Mouse (Mus musculus): ENCODE measurements around the gene Plxna4.
A peak's percentile ranks its signal among the peaks of the same experiment; 100 is the strongest.

Plxna4 gene

DNA sequence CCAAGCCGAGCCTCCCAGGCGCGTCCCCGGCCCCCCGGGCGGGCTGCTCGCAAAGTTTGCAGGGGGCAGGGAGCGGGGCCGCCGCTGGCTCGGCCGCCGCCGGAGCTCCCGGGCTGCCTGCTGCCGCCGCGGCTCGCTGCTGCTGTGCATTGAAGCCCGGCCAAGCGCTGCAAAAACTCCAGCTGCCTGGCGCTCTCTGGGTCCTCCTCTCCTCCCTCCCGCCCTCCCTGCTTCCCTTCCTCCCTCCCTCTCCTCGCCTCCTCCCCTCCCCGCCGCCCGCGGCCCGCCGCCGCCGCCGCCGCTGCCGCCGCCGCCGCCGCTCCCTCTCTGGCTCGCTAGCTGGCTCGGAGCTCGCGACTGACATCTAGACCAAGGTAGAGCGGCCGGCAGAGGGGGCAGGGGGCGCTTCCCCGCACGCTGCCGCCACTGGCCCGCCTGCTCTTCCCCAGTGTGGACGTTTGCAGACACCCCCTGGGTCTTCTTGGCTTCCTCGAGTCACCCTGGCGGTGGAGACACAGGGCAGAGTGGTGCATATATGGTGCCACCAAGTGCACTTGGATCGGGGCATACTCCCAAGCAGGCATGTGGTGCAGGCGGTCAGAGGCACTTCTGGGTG, at the start of gene Plxna4:
Gene Plxna4 (minus strand): TSS at position 137 of the 616 bp plus-strand sequence.
- peak; percentile 41 for DNase-seq (ENCODE audit: low read depth, low spot score)

DNA sequence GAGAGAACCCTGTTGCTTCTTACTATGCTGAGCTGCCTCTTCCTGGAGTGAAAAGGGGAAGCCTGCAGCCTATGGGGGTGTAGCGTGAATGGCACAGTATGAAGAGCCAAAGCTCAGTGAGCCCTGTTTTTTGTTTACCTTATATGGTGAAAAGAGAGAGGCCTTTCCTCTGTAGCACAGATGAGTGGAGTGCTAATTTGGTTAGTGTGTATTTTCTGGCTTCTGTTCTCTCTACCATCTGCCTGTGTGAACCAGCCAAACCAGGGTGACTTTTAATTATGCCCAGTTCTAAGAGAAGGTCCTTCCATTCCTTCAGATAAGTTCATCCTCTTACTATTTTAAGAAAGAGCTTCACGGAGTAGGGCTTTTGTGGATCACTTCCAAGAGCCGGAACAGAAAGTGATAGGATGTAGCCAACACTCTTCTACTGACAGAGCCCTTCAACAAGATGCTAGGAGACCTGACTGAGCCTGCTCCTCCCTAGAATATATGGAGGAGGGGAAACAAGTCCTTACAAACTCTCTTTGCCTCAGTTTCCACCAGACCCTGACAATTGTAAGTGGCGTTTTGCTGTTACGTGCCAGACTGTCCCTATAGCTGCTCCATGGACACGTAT, 49.7 kb upstream of the Plxna4 start:
- no peak for DNase-seq (ENCODE audit: low read depth, low spot score)

DNA sequence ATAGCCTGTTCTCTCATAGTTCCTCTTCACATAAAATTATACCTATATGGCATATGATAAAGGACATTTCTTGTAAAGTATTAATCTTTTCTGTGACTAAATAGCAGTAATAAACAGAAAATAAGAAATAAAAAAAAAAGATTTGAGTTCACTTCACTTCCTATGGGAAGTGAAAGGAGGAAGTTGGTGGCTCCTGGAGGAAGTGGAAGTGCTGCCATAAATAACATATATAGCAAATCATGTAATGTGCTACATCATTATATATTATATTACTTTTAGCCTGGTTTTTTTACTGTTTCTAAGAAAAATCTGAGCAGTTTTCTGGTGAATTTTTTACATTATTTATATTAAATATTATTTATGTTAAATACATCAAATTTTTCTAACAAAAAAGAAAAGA, 22.7 kb upstream of the Plxna4 start:
- DNase-seq (ENCODE audit: low read depth, low spot score): no peak

DNA sequence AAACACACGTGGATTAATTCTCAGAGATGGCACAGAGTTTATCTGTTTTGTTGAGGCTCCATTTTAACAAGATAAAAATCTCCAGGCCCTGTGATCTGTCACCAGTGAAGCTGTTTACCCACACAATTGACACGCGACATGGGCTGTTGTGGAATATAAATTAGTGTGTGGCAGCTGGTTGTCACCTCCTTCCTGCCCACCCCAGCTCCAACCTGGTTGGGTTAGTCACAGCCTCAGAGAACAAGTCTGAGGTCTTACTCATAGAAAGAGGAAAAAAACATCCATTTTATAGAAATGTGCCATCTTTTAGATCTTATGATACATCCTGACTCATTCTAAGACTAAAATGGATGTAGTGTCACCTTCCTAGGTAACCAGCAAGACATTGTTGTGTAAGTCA, 18.8 kb upstream of the Plxna4 start:
- DNase-seq (ENCODE audit: low read depth, low spot score): no peak

DNA sequence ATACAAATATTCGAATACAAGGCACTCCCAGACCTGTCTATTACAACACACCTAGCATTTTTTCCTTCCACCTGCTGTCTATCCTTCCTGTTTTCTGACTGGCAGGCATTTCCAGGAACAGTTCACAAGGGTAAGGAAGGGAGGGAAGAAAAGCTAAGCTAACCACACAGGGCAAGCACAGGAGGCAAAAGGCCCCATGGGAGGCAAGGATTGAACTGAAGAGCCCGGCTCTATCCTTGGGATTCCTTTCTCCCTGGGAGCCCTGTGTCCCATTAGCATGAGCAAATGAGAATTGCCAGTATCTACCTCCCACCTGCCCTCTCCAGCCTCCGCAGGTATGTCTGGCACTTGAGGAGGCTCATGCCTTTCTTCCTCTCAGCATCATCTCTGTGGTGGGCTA, 17.6 kb upstream of the Plxna4 start:
- peak; percentile 68 for DNase-seq (ENCODE audit: low read depth, low spot score)

DNA sequence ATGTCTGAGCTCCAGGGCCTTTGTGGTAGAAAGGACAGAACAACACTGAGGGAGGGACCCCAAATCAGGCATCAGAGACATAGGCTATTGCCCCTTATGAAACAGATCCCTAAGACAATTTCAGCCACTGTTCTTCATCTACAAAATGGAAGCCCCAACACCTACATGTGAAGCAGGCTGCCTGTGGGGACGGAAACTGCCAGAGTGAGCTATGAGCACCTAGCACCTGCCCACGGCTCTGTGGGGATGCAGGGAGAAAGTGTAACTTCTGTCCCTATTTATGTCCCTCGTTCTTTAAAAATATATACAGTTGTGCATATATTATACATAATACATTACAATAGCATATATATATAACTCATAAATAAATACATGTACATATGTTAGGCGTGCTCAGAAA, 16.9 kb upstream of the Plxna4 start:
- no peak for DNase-seq (ENCODE audit: low read depth, low spot score)

DNA sequence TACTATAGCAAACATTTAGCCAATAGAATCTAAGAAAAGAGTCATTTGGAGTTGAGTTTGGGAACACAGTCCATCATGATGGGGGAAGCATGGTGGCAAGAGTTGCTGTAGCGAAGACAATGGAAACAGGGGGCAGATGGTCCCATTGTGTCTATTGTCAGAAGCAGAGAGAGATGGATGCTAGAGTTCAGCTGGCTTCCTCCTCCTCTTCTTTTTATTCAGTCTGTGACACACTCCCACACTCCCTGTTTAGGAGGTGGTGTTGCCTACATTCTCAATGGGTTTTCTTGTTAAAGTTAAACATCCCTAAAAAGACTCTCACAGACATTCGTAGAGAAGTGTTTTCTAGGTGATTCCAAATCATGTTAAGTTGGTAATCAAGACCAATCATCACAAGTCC, 14.1 kb upstream of the Plxna4 start:
- DNase-seq (ENCODE audit: low read depth, low spot score): no peak

DNA sequence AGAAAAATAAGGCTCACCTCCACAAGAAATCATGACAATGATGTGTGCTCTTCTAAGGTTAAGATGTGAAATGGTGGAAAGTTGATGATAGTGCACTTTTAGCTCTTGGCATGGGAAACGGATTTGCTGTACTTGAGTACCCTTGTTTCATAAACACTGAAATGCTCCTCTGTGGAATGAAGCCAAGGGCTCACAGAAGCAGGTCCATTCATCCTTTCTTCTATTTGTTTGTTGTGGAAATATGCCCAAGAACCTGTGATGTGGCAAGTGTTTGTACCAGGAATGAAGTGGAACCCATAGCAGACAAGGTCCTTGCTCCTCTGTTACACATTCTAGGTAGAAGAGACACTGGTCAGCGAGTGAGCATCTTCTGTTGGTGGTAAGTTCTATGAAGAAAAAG, 13.3 kb upstream of the Plxna4 start:
- DNase-seq (ENCODE audit: low read depth, low spot score): no peak

DNA sequence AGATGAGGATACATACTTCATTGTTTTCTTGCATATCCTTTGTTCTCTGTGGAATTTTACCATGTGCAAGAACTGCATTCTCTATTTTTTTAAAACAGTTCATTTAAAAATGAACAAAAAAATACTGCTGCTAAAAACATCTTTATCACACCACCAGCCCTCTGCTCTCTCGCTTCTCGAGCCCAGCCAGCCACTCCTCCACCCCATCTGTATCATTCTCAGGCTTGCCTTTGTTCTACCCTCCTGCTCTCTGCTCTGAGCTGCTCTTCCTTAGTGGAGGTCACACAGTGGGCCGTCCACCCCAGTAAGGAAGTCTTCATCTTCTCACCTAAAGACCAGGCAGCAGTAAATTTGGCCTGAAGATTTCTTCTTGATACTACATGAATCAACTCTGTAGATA, 7.6 kb upstream of the Plxna4 start:
- no peak for DNase-seq (ENCODE audit: low read depth, low spot score)

DNA sequence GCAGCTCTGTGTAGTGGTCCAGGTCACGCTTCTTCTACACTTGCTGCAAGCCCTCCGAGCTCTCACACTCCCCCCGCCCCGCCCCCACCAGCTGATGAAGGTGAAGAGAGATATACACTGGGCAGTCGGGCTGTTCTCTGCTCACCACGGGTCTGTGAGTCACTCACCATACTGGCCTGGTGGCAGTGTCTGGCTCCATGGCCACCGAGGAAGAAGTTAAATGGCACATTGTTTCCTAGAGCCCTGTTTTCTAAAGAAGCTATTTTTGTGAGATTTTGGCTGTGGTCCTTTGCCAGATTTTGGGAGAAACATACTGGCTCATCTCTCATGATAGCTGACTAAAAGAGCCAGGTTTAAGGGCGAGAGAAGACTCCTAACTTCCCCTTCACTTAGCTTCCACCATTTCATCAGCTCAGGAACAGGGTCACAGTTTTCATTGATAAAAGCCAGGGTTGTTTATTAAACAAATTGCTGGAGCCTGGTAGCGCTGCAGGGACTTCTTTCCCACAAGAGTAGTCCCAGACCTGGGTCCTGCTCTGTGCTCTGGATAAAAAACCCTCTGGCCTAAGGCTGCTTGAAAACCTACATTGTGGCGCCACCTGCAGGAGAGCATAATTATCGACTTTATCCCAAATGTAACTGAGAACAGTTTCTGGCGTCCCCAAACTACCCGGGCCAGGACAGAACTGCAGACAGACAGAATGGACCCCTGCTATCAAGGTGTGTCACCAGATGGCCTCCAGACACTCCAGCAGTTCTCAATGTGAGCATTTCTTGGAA, 3.2 kb upstream of the Plxna4 start:
- peak; percentile 76 for DNase-seq (ENCODE audit: low read depth, low spot score)

DNA sequence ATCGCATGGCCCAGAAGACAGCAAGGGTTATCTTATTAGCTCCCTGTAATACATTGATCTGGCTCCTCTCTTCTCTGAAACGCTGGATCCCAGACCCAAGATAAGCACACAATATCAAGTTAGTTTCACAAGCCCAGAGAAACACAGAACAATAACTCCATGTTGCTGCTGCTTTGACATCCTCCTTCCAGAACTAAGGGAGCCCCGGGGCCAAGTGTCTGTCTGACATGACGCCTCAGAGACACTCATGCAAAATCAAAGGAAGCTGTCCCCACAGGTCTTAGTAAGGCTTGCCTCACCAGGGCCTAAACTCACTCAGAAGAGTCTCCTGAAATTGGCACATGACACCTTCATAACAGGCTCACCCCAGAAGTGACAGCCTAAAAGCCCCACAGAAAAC, 1.6 kb upstream of the Plxna4 start:
- no peak for DNase-seq (ENCODE audit: low read depth, low spot score)

DNA sequence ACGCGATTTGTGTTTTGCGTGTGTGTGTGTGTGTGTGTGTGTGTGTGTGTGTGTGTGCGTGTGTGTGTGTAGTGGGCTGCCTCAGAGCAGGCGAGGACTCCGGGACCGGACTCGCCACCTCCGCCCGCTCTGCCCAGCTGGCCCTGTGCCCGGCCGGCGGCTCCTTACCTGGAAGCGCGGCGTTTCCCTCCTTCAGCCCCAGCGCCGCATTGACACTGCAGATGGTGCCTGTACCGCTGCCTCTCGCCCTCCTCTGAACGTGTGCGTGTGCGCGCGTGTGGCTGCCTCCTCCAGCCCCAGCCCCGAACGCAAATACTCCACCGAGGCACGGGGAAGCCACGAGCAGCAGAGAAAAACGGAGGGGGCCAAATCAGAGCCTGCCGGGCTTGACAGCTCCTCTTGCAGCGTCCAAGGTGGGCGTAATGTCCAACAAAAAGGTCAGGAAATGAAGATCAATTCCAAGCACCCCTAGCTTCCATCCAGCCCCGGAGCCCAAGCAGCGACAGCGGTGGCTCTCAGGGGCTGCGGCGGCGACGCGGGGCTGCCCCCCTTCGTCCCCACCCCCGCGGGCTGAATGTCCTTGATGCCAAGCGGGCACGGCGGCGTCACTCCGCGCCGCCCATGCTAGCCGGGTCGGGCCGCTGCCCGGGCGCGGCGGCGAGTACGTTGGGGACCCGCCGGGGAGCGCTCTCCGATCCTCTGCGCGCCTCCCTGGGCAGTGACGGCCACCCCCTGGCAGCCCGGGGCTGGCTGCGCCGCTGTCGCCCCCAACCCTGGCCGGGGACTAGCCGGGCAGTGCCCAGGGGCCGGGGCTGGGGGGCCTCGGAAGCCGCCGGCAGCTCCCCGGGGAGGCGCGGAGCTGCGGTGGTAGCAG, 619 bp downstream of the Plxna4 start:
- peak; percentile 37 for DNase-seq (ENCODE audit: low read depth, low spot score)

DNA sequence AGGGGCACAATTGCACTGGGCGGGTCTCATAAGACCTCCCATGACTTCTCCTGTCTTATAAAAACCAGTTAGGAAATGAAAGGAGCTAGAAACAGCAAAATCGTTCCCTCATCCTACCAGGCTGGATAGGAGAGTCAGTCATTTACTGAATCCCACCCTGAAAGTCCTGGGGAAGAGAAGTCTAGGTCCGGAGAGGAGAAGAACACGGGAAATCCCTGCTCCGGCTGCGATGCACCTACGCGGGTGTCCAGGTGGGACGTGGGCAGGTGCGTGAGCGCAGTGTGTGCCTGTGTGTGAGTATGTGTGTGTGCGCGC, 1.2 kb downstream of the Plxna4 start:
- DNase-seq (ENCODE audit: low read depth, low spot score): peak; percentile 26

DNA sequence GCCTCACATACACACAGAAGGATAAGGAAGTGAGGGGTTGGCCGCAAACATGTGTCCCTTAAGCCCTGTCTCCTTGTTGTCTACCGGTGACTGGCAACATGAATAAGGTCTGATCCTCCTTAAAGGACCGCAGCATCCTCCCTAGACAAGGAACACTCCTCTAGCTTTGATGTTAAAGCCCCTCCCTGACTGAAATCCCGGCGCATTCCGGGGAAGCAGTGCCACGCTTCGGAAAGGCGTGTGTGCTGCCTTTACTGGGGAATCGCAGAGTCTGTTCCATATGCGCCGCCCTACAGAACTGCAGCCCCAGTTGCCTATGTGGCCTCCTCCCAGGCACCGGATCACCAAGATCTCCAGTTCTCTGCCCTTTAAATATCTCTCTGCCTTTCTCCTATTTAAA, 1.6 kb downstream of the Plxna4 start:
- peak; percentile 29 for DNase-seq (ENCODE audit: low read depth, low spot score)

DNA sequence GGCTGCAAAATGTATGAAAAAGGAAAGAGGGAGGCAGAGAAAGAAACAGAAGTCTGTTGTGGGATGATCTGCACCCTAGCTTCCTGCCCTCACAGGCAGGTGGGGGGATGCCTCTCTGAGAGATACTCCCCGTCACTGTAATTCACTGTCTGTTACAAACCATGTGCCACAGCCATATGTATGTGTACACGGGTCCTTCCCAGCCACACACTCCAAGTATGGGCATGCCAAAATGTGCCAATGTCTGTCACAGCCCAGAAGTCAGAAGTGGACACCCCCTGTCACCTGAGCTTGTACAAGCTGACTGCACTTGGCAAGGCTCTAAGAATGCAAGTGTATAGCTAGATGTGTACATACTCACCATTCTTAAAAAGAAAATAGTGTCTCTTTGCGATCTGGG, 2.8 kb downstream of the Plxna4 start:
- DNase-seq (ENCODE audit: low read depth, low spot score): no peak

DNA sequence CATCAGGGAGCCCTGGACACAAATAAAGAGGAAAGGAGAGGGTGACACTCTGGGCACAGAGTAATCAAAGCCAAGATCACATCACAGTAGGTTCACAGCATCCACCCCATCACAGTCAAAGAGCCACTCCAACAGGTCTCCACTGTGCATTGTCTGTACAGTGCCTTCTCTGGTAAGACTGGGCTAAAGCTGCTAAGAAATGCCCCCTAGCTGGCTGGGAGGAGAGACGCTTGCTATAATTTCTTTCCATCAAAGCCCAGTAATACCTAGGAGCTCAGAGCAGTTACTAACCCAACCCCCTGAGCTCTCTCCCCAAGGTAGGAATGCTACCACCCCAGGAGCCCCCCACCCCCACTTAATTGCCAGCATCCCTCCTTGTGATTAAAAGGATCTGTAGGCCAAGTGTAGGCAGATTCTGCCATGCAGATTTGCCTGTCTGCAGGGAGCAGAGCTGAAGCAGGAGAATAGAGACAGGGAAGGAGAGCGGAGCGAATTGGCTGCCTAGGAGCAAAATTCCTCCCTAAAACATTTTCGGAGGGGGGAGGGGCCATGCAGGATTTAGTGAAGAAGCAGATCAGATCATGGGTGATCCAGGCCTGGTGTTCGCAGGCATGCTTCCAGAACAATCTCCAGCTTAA, 3.6 kb downstream of the Plxna4 start:
- DNase-seq (ENCODE audit: low read depth, low spot score): no peak

DNA sequence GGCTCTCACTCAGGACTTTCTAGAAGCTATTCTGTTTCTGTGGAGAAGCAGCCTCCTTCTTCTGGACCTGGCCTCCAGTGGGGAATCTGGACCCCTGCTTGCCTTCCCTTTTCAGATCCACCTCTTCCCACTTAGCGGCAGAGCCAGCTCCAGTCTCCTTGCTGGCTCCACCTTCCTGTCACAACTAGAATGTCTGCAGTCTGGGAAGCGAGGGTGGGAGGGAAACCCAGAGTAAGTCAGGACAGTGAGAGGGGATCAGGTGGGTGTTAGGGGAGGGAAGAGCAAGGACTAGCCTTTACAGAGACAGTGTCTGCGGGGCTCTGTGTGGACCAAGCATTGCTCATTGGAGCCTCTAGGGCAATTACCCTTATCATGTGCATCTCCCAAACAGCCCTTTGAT, 4.4 kb downstream of the Plxna4 start:
- no peak for DNase-seq (ENCODE audit: low read depth, low spot score)

DNA sequence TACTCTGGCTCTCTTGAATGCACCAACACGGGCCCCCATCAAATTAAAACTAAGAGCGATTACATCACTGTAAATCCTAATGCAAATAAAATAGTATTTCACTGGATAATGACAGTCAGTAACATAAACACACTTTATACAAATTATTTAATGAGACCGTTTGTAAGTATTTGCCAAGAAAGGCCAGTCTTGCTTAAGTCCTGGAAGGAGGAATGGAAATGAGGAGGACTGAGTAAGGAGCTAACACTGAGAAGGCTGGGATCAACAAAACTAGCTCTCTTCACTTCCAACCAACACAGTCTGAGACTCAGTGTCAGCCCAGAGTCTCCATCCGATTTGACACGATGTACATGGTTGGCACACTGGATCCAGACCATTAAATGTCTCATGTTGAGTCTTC, 16.5 kb downstream of the Plxna4 start:
- DNase-seq (ENCODE audit: low read depth, low spot score): no peak

DNA sequence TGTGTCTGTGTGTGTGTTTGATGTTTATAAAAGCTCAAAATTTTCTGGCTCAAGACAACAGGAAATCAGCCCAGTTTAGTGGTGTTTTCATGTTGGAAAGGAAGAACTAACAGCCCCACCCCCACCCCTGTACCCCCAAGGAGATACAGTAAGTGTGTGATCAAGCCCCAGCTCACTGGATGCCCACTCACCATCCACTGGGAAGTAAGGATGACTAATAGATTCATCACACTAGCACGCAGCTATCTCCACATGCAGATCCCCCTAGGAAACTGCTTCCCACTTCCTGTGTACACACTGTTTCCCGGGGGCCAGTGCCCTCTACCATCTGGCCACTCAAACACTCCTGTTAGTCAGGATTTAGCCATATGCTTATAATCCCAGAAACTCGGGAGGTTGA, 17.5 kb downstream of the Plxna4 start:
- no peak for DNase-seq (ENCODE audit: low read depth, low spot score)

DNA sequence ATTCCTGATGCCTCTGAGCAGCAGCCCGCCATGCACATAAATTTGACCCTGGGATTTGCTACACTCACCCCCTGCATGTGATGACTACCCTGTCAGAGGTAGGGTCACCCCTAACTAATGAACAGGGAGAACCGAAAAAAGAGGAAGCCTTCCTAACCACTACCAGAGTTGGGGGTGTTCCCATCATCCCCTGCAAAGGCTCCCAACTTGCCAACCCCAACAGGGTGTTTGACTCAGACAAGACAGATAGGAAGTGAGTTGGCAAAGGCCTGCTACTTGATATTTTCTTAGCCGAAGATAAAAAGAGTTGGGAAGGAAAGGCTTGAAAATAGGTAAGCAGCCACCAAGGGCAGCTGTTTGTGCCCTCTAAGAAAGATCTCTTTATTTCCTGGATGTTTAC, 18.1 kb downstream of the Plxna4 start:
- no peak for DNase-seq (ENCODE audit: low read depth, low spot score)

DNA sequence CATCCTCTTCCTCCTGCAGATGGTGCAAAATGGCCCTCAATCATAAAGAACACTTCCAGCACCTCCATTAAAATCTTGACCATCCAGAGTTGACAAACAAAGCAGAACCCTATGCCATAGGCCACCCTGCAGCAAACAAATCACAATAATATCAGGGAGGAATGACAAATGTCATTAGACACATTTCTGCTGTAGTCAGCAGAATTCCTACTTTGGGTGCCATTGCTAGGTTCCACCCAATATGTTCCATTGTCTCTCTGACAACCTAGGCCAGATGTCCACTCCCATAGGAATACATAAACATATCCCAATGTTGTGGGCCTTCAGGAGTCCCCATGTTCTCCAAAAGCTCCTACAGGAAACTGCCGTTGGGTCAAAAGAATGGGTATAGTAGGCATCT, 41.1 kb downstream of the Plxna4 start:
- no peak for DNase-seq (ENCODE audit: low read depth, low spot score)

DNA sequence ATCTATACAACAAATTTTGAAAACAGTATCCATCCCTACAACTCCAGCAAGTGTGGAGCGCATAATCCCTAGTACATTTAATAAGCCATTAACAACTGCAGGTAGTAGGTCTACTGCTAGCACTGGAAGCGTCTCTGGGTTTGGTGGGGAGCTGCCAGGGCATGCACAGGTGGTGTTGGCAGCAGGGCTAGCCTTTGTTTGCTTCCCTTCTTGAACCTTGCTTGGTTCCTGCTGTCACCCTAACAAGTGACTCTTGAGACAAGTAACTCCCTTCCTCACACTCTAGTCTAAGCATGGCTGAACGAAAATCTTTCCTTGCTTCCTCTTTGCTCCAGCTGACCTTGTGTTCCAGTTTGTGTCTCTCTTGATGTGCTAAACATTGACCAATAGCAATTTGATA, 44.0 kb downstream of the Plxna4 start:
- no peak for DNase-seq (ENCODE audit: low read depth, low spot score)
